Mouse (Mus musculus) lung, postnatal 4 days (tissue): ENCODE measurements around the gene Akap5.
A peak's percentile ranks its signal among the peaks of the same experiment; 100 is the strongest.

Experiments used
- DNase-seq, 2 experiments: peaks; one replicate each; pipeline ENCODE4 v3.0.0; 2021

Gene Akap5

GRCm38 (mm10) chr12:76311227-76311626, 13.5 kb upstream of the Akap5 start:
- DNase-seq = peak in 1 of 2 experiments; percentile 32

GRCm38 (mm10) chr12:76311951-76312350, 12.7 kb upstream of the Akap5 start:
- no peak for DNase-seq

GRCm38 (mm10) chr12:76318282-76319212, 6.1 kb upstream of the Akap5 start:
- DNase-seq = peak; percentile 61 to 75

GRCm38 (mm10) chr12:76326437-76327220, 1.9 kb downstream of the Akap5 start:
- peak in 1 of 2 experiments; percentile 51 for DNase-seq

GRCm38 (mm10) chr12:76328567-76329354, 4.1 kb downstream of the Akap5 start:
- no peak for DNase-seq

GRCm38 (mm10) chr12:76333688-76334087, 9.0 kb downstream of the Akap5 start:
- DNase-seq = no peak

- no peak for DNase-seq
These were observed 10.9 kb downstream of the Akap5 start for GRCm38 (mm10) chr12:76335641-76336040.

- no peak for DNase-seq
These were observed 11.6 kb downstream of the Akap5 start for GRCm38 (mm10) chr12:76336111-76336965.

GRCm38 (mm10) chr12:76341080-76341479, 16.4 kb downstream of the Akap5 start:
- DNase-seq = peak in 1 of 2 experiments; percentile 75

- peak; percentile 54 to 60 for DNase-seq
These were observed 21.2 kb downstream of the Akap5 start for GRCm38 (mm10) chr12:76345759-76346455.

- no peak for DNase-seq
These were observed 25.1 kb downstream of the Akap5 start for GRCm38 (mm10) chr12:76349680-76350220.

GRCm38 (mm10) chr12:76360868-76361267, 36.2 kb downstream of the Akap5 start:
- no peak for DNase-seq

- no peak for DNase-seq
These were observed 37.0 kb downstream of the Akap5 start for GRCm38 (mm10) chr12:76361405-76362302.

- no peak for DNase-seq
These were observed 37.6 kb downstream of the Akap5 start for GRCm38 (mm10) chr12:76362303-76362676.

GRCm38 (mm10) chr12:76366276-76366675, 41.6 kb downstream of the Akap5 start:
- DNase-seq = no peak

- peak in 1 of 2 experiments; percentile 16 for DNase-seq
These were observed 42.7 kb downstream of the Akap5 start for GRCm38 (mm10) chr12:76367096-76367995.

GRCm38 (mm10) chr12:76368201-76368789, 43.6 kb downstream of the Akap5 start:
- DNase-seq = no peak

GRCm38 (mm10) chr12:76368790-76369205, 44.1 kb downstream of the Akap5 start:
- no peak for DNase-seq
